Mouse (Mus musculus) lung, postnatal 0 days (tissue): Measurements from ENCODE around the gene H2-DMa.
A peak's percentile ranks its signal among the peaks of the same experiment; 100 is the strongest.

Experiments
- CTCF ChIP-seq: IDR thresholded peaks from 2 replicates; pipeline ENCODE4 v1.5.1; 2016; ENCODE audit warnings: antibody characterized with exemption, mild to moderate bottlenecking
- EP300 ChIP-seq: IDR thresholded peaks from 2 replicates; pipeline ENCODE4 v1.6.1; 2016; ENCODE audit warnings: antibody characterized with exemption, mild to moderate bottlenecking, control low read depth

GRCm38 (mm10) chr17:34075271-34075670, 44.1 kb upstream of the H2-DMa start:
- TF ChIP-seq CTCF (peak; percentile 72), EP300 (no peak)
